Mouse (Mus musculus): ENCODE measurements around the gene Bcl2l14. TPM values are rescaled to one million over a fixed set of nuclear protein-coding genes. Genes with fewer than 3 reads are reported as not detected.

Gene Bcl2l14
- polyA plus RNA-seq, 1 experiment, result 2.1 TPM

GRCm38 (mm10) chr6:134466671-134467229, 70.6 kb downstream of the Bcl2l14 start:
- no peak overlapping the region for H3K4me3 ChIP-seq (ENCODE audit: control insufficient read depth, insufficient read depth, low read length)
- peaks cover 51% of the 10 kb centered on the region for H3K36me3 ChIP-seq (ENCODE audit: control insufficient read depth, insufficient read depth, low read length)
- no peaks in the 10 kb centered on the region; the same call in 1 of the 2 replicates for H3K4me1 ChIP-seq (replicated peaks; ENCODE audit: control insufficient read depth, insufficient read depth, low read length)
- H3K27ac ChIP-seq (ENCODE audit: control insufficient read depth, insufficient read depth, low read length), result no peak overlapping the region
- DNase-seq, result no peak
- no peaks in the 10 kb centered on the region for H3K27me3 ChIP-seq (ENCODE audit: control insufficient read depth, insufficient read depth, low read length)
- 96% methylated on average over 10 of the region's 10 CpGs for WGBS
- TF ChIP-seq POLR2A (IDR thresholded peaks at IDR 0.05; ENCODE audit: control insufficient read depth, extremely low read depth, insufficient read depth, low read length, poor library complexity) (no peak), CTCF (IDR thresholded peaks at IDR 0.05; ENCODE audit: borderline replicate concordance, control insufficient read depth, extremely low read depth, insufficient read depth, low read length, poor library complexity) (no peak)

GRCm38 (mm10) chr6:134469297-134469696, 73.2 kb downstream of the Bcl2l14 start:
- TF ChIP-seq CTCF (IDR thresholded peaks at IDR 0.05; ENCODE audit: borderline replicate concordance, control insufficient read depth, extremely low read depth, insufficient read depth, low read length, poor library complexity) (no peak), POLR2A (IDR thresholded peaks at IDR 0.05; ENCODE audit: control insufficient read depth, extremely low read depth, insufficient read depth, low read length, poor library complexity) (no peak)
- Histone ChIP-seq H3K4me3 (ENCODE audit: control insufficient read depth, insufficient read depth, low read length) (no peak overlapping the region), H3K4me1 (replicated peaks; ENCODE audit: control insufficient read depth, insufficient read depth, low read length) (no peaks in the 10 kb centered on the region; the same call in 1 of the 2 replicates), H3K36me3 (ENCODE audit: control insufficient read depth, insufficient read depth, low read length) (peaks cover 33% of the 10 kb centered on the region), H3K27me3 (ENCODE audit: control insufficient read depth, insufficient read depth, low read length) (no peaks in the 10 kb centered on the region), H3K27ac (ENCODE audit: control insufficient read depth, insufficient read depth, low read length) (no peak overlapping the region)
- DNase-seq, result no peak
- WGBS, result 95% methylated on average over 2 of the region's 2 CpGs

DNA sequence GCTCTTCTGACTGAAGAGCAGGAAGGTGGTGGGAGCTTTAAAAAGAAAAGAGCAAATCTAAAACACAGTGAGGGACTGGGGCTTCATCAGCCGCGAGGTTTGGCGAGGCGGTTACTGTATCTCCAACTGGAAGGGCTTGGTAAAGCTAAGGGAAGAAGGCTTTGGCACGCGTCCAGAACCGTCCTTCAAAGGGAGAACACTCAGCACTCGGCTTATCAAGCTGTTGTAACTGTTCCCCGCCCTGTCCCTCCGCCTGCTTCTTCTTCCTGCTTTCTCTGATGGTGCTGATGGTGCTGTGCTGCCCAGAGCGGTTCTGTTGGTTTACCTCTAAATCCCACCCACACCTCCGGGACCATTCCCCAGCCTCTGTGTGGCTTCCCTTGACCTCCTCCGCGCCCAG, 74.7 kb downstream of the Bcl2l14 start:
- H3K4me3 ChIP-seq (ENCODE audit: control insufficient read depth, insufficient read depth, low read length), result no peak overlapping the region
- no peaks in the 10 kb centered on the region; the same call in 1 of the 2 replicates for H3K4me1 ChIP-seq (replicated peaks; ENCODE audit: control insufficient read depth, insufficient read depth, low read length)
- WGBS, result 84% methylated on average over 14 of the region's 14 CpGs
- no peaks in the 10 kb centered on the region for H3K27me3 ChIP-seq (ENCODE audit: control insufficient read depth, insufficient read depth, low read length)
- DNase-seq, result no peak
- peaks cover 22% of the 10 kb centered on the region for H3K36me3 ChIP-seq (ENCODE audit: control insufficient read depth, insufficient read depth, low read length)
- TF ChIP-seq POLR2A (IDR thresholded peaks at IDR 0.05; ENCODE audit: control insufficient read depth, extremely low read depth, insufficient read depth, low read length, poor library complexity) (no peak), CTCF (IDR thresholded peaks at IDR 0.05; ENCODE audit: borderline replicate concordance, control insufficient read depth, extremely low read depth, insufficient read depth, low read length, poor library complexity) (no peak)
- H3K27ac ChIP-seq (ENCODE audit: control insufficient read depth, insufficient read depth, low read length), result no peak overlapping the region

DNA sequence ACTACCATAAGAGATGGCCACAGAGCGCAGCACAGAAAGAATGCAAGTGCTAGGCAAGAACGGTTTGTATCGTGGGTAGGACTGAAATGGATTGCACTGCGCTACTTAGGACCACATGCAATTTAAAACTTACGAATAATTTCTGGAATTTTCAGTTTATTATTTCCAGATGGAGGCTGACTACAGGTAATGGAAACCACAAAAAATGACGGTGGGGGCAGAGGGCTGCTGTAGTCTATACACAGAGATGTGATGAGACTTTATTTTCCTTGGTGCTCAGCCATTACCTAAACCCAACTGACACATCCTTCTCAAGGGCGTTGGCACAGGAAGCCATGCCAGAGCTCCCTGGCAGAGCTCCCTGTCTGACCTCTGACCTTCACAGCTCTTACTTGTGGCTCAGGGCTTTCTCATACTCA, 77.0 kb downstream of the Bcl2l14 start:
- TF ChIP-seq CTCF (IDR thresholded peaks at IDR 0.05; ENCODE audit: borderline replicate concordance, control insufficient read depth, extremely low read depth, insufficient read depth, low read length, poor library complexity), result no peak
- TF ChIP-seq POLR2A (IDR thresholded peaks at IDR 0.05; ENCODE audit: control insufficient read depth, extremely low read depth, insufficient read depth, low read length, poor library complexity), result no peak
- DNase-seq, result no peak

GRCm38 (mm10) chr6:134479481-134479880, 83.4 kb downstream of the Bcl2l14 start:
- DNase-seq, result no peak
- Histone ChIP-seq H3K4me3 (ENCODE audit: control insufficient read depth, insufficient read depth, low read length) (no peak overlapping the region), H3K4me1 (replicated peaks; ENCODE audit: control insufficient read depth, insufficient read depth, low read length) (no peaks in the 10 kb centered on the region), H3K36me3 (ENCODE audit: control insufficient read depth, insufficient read depth, low read length) (peaks cover 23% of the 10 kb centered on the region), H3K27ac (ENCODE audit: control insufficient read depth, insufficient read depth, low read length) (no peak overlapping the region), H3K27me3 (ENCODE audit: control insufficient read depth, insufficient read depth, low read length) (no peaks in the 10 kb centered on the region)
- TF ChIP-seq POLR2A (IDR thresholded peaks at IDR 0.05; ENCODE audit: control insufficient read depth, extremely low read depth, insufficient read depth, low read length, poor library complexity), result no peak
- no peak for TF ChIP-seq CTCF (IDR thresholded peaks at IDR 0.05; ENCODE audit: borderline replicate concordance, control insufficient read depth, extremely low read depth, insufficient read depth, low read length, poor library complexity)
- WGBS, result 98% methylated on average over 10 of the region's 10 CpGs

More for the DNA sequence above, 77.0 kb downstream of the Bcl2l14 start:
- Histone ChIP-seq H3K4me3 (ENCODE audit: control insufficient read depth, insufficient read depth, low read length) (no peak overlapping the region), H3K27ac (ENCODE audit: control insufficient read depth, insufficient read depth, low read length) (no peak overlapping the region), H3K4me1 (replicated peaks; ENCODE audit: control insufficient read depth, insufficient read depth, low read length) (no peaks in the 10 kb centered on the region; the same call in 1 of the 2 replicates), H3K36me3 (ENCODE audit: control insufficient read depth, insufficient read depth, low read length) (peaks cover 12% of the 10 kb centered on the region), H3K27me3 (ENCODE audit: control insufficient read depth, insufficient read depth, low read length) (no peaks in the 10 kb centered on the region)
- WGBS, result 93% methylated on average over 7 of the region's 7 CpGs

DNA sequence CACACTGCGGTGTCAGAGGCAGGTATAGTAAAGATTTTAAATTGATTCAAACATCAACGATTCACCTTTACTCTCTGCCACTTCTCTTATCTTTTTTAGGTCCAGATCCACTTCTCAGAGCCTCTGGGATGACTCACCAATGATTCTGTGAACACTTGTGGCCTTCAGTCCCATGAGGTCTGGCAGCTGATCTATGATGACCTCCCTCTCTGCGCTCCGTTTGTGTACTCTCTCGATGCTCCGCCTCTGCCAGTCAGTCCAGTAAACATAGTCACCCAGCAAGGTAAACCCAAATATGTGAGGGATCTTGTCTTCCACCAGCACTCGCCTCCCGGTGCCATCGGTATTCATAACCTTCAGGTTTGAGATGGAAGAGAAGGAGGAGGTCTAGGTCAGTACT, 90.2 kb downstream of the Bcl2l14 start:
- no peak overlapping the region for H3K27ac ChIP-seq (ENCODE audit: control insufficient read depth, insufficient read depth, low read length)
- WGBS, result 99% methylated on average over 9 of the region's 9 CpGs
- no peaks in the 10 kb centered on the region for H3K27me3 ChIP-seq (ENCODE audit: control insufficient read depth, insufficient read depth, low read length)
- no peak for TF ChIP-seq CTCF (IDR thresholded peaks at IDR 0.05; ENCODE audit: borderline replicate concordance, control insufficient read depth, extremely low read depth, insufficient read depth, low read length, poor library complexity)
- TF ChIP-seq POLR2A (IDR thresholded peaks at IDR 0.05; ENCODE audit: control insufficient read depth, extremely low read depth, insufficient read depth, low read length, poor library complexity), result no peak
- peaks cover 10% of the 10 kb centered on the region for H3K36me3 ChIP-seq (ENCODE audit: control insufficient read depth, insufficient read depth, low read length)
- H3K4me1 ChIP-seq (replicated peaks; ENCODE audit: control insufficient read depth, insufficient read depth, low read length), result no peaks in the 10 kb centered on the region
- DNase-seq, result no peak
- no peak overlapping the region for H3K4me3 ChIP-seq (ENCODE audit: control insufficient read depth, insufficient read depth, low read length)

Other genes with a start within 250 kb of the Bcl2l14 start
- gene Lrp6, start 170.6 kb downstream of the Bcl2l14 start, polyA plus RNA-seq (2012; rRNA removed), result 28.3 and 33.8 TPM in 2 replicates
- 3.4 and 3.9 TPM in 2 replicates for gene Mansc1, start 236.2 kb downstream of the Bcl2l14 start, polyA plus RNA-seq (2012; rRNA removed)
- 16.9 and 18.8 TPM in 2 replicates for gene Borcs5, start 243.2 kb downstream of the Bcl2l14 start, polyA plus RNA-seq (2012; rRNA removed)